Mouse (Mus musculus) brain, embryonic 18.5 days (tissue): ENCODE results near the gene Edn3.

Experiments used
- DNase-seq: peaks from one replicate; pipeline ENCODE4 v3.0.0-alpha.2; 2012; ENCODE audit warnings: low read depth, low spot score

The Edn3 gene

DNA sequence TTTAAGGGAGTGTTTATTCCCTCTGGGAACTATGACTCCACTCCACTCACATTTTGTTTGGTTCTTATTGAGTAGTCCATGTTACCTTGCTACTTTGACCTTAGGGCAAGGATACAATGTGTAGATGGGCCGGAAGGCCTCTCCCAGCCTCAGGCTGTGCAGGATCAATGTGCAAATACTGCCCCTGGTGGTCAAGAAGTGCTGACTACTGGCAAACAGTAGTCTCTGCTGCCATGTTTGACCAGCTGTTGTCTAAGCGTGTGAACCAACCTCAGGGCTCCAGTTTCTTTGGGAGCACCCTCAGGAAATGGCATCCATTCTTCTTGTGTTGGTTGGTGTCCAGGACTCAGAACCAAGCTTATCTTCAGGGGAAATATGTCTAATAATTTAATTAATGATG, 36.6 kb downstream of the Edn3 start:
- no peak for DNase-seq

DNA sequence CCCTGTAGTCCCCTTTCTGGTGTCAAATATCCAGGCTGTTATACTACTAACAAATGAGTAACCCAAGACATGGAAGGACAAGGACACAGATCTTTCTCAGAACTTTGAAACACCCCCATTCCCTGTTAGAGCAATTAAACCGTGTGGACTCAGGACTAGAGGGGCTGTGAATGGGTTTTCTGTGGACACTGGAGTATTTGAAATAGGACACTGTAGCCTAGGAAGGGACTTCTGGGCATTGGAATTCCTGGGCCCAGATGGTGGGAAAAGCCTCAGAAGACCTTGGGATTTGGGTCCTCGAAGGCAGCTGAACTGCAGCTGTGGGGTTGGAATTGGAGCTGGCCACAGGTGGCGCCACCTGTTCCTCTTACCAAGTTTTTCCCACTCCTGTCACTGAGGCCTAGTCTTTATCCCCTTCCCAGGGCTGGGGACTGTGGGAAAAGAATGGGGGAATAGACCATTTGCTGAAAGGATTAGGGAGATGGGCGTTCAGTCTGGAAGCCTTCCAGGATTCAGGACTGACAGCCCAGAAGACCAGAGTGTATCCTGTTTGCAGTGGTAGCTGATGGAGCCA, 37.2 kb downstream of the Edn3 start:
- DNase-seq: no peak

DNA sequence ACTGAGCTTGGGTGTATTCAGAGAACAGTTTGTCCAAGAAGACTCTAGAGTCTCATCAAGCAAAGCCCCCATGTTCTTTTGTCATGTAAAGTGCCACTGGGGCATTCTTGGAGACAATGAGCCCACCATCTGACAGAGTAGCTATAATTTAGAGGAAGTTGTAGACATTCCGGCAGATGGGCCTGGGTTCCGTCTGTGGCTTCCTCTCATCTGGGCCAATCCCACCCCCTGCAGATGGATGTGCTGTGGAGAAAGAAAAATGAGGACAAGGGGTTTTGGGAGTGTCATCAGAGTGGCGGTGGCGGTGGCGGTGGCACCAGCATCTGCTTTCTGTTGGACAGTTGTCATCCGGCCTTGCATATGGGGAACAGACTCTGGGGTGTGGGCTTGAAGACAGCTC, 42.0 kb downstream of the Edn3 start:
- no peak for DNase-seq

DNA sequence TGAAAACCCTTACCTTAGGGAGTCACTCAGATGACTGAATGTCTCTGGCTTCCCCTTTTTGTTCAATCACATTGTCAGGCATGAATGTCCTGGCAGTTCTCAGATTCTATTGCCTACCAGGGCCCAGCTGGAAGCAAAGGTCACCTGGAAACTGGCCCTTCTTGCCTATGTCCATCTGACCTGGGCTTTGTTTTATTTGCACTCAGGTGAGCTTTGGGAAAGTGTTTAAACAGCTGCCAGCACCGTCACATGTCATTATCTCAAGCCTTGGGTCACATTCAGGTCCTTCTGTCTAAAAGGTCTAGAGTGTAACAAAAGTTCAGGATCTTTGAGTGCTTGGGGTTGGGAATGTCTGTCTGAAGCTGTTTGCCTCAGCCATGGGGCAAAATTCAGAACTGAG, 43.2 kb downstream of the Edn3 start:
- DNase-seq: no peak

DNA sequence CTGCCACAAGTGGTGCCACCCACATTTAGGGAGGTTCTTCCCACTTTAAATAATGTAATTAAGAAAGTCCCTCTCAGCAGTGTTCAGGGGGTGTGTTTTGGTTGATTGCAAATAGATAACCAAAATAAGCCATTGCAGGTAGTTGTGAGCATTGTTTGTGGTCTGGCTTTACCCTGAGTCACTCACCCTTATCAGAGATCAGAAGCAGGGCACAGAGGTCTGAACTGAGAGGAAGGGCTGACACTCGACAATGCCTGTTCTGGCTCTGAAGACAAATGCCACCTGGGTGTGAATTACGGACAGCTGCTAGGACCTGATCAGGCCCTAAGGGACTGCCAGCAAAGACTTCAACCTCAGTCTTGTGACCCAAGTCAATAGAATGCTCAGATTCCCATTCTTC, 47.5 kb downstream of the Edn3 start:
- DNase-seq: no peak

DNA sequence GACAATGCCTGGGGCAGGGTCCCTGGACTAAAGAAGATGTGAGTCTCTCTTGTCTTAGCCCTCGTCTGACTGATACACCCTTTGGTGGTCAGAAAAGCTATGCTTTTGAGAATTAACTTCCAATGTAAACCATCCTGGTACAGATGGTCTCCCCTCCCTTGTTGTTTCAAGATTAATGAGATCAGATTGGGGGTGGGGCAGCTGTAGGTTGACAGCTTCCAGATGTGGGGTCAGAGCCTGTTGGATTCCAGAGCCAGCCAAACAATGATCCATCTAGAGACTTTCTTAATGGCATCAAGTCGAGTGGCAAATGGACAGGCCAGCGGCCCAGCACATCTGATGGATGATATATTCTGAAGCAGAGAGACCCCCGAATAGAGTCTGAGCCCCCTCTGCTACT, 48.9 kb downstream of the Edn3 start:
- DNase-seq: no peak

DNA sequence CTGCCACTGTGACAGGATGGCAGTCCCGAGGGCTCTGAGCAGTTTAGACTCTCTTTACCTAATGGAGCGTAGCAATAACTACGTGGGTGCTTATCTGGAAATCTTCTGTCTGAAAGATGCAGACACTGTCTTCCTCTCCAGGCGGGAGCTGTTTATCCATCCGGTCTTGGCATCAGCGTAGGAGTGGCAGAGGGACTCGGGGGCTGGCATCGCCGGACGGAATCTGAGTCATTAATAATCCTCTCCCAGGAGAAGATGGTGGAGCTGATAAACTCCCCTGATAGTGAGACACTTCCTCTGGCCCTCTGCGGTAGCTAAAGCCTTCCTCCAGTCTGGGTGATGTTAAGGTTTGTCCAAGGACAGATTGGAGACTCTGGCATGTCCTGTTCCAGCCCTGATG, 52.9 kb downstream of the Edn3 start:
- DNase-seq: no peak

DNA sequence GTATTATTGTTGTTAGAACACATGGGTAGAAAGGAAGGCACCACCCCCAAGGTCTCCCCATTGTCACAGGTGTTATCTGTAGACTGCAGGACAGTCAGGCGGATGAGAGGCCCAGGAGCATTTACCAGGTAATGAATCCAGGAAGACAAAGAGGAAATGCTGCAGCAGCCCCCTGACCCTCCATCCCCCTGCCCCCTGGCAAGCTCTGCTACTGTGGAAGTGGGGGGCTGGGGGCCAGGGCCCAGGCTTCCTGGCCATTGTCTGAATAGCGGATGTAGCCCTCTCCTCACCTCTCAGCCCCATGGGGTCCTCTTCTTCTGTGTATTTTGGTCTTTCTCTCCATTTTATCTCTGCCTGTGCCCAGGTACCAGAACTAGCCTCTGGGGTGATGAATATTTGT, 55.7 kb downstream of the Edn3 start:
- no peak for DNase-seq

DNA sequence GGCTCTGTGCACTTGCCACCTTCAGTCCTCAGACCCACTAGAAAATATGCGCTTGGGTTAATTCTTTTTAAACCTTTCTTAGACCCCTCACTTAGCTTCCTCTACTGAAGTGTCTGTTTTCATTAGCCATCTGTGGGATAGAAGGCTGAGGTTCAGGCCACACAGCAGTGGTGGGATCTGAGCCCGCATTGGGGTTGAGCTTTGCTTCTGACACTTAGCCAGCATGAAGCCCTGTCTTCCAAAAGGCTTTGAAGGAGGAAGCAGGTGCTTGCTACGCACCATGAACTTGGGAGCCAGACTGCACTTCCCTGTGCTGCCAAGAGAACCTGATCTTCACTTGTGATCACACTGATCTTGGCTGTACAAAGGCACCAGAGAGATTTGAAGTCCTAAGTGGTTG, 59.9 kb downstream of the Edn3 start:
- no peak for DNase-seq

DNA sequence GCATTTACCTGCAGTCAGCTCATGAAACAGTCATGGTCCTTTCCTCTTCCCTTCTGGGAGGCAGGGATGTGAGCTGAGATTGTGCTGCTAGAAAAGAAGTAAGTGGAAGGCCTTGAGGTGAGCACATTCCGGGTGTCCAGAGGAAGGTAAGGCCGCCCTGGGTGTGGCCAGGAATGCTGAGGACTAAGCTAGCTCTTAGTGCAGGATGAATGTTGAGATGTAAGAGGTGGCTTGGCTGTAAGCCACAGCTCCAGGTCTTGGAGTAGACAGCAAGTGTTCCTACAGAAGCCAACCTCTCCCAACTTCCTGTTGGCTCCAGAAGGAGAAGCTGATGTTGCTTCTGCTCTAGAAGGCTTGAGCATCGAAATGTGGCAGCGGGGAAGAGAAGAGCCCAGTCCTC, 67.4 kb downstream of the Edn3 start:
- no peak for DNase-seq

DNA sequence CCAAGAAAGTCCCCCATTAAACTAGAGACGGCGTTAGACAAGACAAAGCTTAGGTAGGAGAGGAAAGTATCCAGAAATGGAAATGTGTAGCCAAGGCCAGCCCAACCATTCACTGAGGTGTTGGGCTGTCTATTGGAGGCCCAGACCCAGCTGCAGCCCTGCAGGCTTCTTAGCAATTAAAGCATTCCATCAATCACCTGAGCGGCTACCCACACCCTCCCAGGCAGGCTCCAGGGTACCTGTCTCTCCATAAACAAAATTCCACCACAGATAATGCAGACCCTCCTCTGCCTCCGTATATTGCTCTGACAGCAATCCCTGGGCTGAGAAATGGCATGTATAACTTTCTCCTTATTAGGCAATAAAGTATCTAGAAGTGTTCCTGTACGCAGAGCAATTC, 73.2 kb downstream of the Edn3 start:
- no peak for DNase-seq
